Mouse (Mus musculus): ENCODE measurements around the gene Nos1ap. TPM values are rescaled to one million over a fixed set of nuclear protein-coding genes. Genes with fewer than 3 reads are reported as not detected.
A peak's percentile ranks its signal among the peaks of the same experiment; 100 is the strongest.

Gene Nos1ap
- polyA plus RNA-seq, 1 experiment = 20.0 TPM

DNA sequence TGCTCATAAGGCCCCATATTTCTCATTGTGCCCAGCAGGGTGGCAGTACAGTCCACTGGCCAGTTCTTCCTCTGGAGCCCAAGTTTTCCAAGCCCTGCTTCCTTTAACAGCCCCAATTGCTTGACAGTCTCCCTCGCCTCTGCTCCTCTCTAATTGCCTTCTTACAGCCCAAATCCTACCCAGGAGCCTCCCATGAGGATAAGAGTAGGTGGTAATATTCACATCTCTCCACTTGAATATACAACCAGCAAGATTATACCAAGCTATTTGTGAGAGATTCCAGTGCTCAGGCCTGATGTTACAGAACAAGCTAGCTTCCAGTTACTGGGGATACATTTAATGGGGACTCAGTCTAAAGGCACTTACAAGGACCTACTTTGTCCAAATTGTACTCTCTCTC, 166.6 kb downstream of the Nos1ap start:
- no peak overlapping the region for H3K27ac ChIP-seq (ENCODE audit: insufficient read depth, low read depth, low read length)
- no peaks in the 10 kb centered on the region for H3K27me3 ChIP-seq (replicated peaks; ENCODE audit: control insufficient read depth, insufficient read depth, low read length)
- TF ChIP-seq POLR2A (IDR thresholded peaks at IDR 0.05; ENCODE audit: low read depth, low read length) (no peak), CTCF (conservative IDR thresholded peaks at IDR 0.05; ENCODE audit: insufficient read depth, insufficient read length, low read depth, low read length) (no peak)
- WGBS = 100% methylated on average over 1 of the region's 1 CpGs
- no peak for DNase-seq
- peaks cover 28% of the 10 kb centered on the region for H3K4me1 ChIP-seq (ENCODE audit: control insufficient read depth, insufficient read depth, low read length)
- no peak overlapping the region for H3K4me3 ChIP-seq (ENCODE audit: insufficient read depth, low read depth, low read length)
- no peaks in the 10 kb centered on the region for H3K36me3 ChIP-seq (ENCODE audit: control insufficient read depth, insufficient read depth, low read length)

DNA sequence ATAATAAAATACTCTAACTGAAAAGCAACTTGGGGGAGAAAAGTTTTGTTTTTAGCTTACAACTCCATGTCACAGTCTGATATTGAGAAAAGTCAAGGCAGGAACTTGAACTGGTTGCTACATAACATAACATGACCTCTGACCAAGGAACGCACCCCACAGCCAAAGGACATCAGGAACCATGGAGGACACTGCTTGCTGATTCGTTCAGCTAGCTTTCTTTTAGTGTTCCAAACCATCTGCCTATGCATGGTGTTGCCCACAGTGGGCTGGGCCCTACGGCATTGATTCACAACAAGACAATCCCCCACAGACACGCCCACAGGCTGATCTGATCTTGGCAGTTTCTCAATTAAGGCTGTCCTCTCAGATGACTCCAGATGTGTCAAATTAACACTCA, 167.5 kb downstream of the Nos1ap start:
- no peak overlapping the region for H3K4me3 ChIP-seq (ENCODE audit: insufficient read depth, low read depth, low read length)
- peaks cover 25% of the 10 kb centered on the region; the same call in 1 of the 2 replicates for H3K4me1 ChIP-seq (ENCODE audit: control insufficient read depth, insufficient read depth, low read length)
- H3K36me3 ChIP-seq (ENCODE audit: control insufficient read depth, insufficient read depth, low read length) = no peaks in the 10 kb centered on the region
- H3K27ac ChIP-seq (ENCODE audit: insufficient read depth, low read depth, low read length) = no peak overlapping the region
- H3K27me3 ChIP-seq (replicated peaks; ENCODE audit: control insufficient read depth, insufficient read depth, low read length) = no peaks in the 10 kb centered on the region
- DNase-seq = no peak
- WGBS = 65% methylated on average over 4 of the region's 4 CpGs
- TF ChIP-seq CTCF (conservative IDR thresholded peaks at IDR 0.05; ENCODE audit: insufficient read depth, insufficient read length, low read depth, low read length) = no peak
- no peak for TF ChIP-seq POLR2A (IDR thresholded peaks at IDR 0.05; ENCODE audit: low read depth, low read length)

DNA sequence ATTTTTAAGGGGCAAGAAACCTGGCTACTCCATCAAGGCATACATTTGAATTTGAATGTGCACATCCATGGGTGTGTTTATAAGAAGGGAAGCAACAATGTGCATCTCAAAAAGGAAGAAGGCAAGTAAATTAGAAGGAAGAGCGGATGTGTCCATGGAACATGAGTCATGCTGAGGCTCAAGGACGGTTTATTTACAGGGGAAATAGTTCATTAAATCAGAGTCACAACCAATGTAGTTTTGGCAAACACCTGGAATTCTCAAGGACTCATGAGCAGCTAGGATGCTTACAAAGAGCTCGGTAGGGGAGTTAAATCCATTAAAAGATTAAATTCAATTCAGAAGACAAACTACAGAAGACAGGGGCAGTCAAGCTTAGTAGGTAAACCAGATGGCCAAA, 169.7 kb downstream of the Nos1ap start:
- DNase-seq = peak; percentile 28
- H3K4me3 ChIP-seq (ENCODE audit: insufficient read depth, low read depth, low read length) = no peak overlapping the region
- WGBS = 62% methylated on average over 3 of the region's 3 CpGs

DNA sequence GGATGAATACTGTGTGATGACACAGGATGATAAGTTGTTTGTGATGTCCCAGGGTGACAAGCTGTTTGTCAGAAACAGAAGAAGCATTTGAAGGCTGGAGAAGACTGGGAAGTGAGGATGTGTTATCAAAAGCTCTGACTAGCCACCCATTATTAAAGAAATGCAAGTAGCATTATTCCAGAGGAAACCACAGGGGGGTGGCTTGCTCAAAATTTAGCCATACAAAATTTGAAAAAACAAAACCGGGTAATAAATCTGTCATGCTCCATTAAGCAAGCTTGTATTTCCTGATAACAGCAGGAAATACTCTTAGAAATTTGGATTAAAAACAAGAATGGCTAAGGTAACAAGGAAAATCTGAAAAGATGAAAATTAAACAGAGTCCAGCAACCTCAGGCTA, 171.5 kb downstream of the Nos1ap start:
- peak overlapping the region; percentile 9; the same call in 1 of the 2 replicates for H3K27ac ChIP-seq (ENCODE audit: insufficient read depth, low read depth, low read length)
- DNase-seq = peak; percentile 72
- TF ChIP-seq POLR2A (IDR thresholded peaks at IDR 0.05; ENCODE audit: low read depth, low read length) (no peak), CTCF (conservative IDR thresholded peaks at IDR 0.05; ENCODE audit: insufficient read depth, insufficient read length, low read depth, low read length) (no peak)
- no peaks in the 10 kb centered on the region for H3K36me3 ChIP-seq (ENCODE audit: control insufficient read depth, insufficient read depth, low read length)
- 13% methylated on average over 1 of the region's 1 CpGs for WGBS
- no peaks in the 10 kb centered on the region for H3K27me3 ChIP-seq (replicated peaks; ENCODE audit: control insufficient read depth, insufficient read depth, low read length)
- H3K4me1 ChIP-seq (ENCODE audit: control insufficient read depth, insufficient read depth, low read length) = peaks cover 27% of the 10 kb centered on the region; the same call in 1 of the 2 replicates
- no peak overlapping the region for H3K4me3 ChIP-seq (ENCODE audit: insufficient read depth, low read depth, low read length)

More for the DNA sequence above, 169.7 kb downstream of the Nos1ap start:
- Histone ChIP-seq H3K27ac (ENCODE audit: insufficient read depth, low read depth, low read length) (peak overlapping the region; percentile 52; the same call in 1 of the 2 replicates), H3K4me1 (ENCODE audit: control insufficient read depth, insufficient read depth, low read length) (peaks cover 27% of the 10 kb centered on the region; the same call in 1 of the 2 replicates), H3K27me3 (replicated peaks; ENCODE audit: control insufficient read depth, insufficient read depth, low read length) (no peaks in the 10 kb centered on the region), H3K36me3 (ENCODE audit: control insufficient read depth, insufficient read depth, low read length) (no peaks in the 10 kb centered on the region)
- no peak for TF ChIP-seq POLR2A (IDR thresholded peaks at IDR 0.05; ENCODE audit: low read depth, low read length)
- TF ChIP-seq CTCF (conservative IDR thresholded peaks at IDR 0.05; ENCODE audit: insufficient read depth, insufficient read length, low read depth, low read length) = no peak

GRCm38 (mm10) chr1:170416967-170417366, 172.7 kb downstream of the Nos1ap start:
- DNase-seq = no peak
- 68% methylated on average over 2 of the region's 2 CpGs for WGBS
- H3K4me3 ChIP-seq (ENCODE audit: insufficient read depth, low read depth, low read length) = no peak overlapping the region
- TF ChIP-seq CTCF (conservative IDR thresholded peaks at IDR 0.05; ENCODE audit: insufficient read depth, insufficient read length, low read depth, low read length) = no peak
- no peak for TF ChIP-seq POLR2A (IDR thresholded peaks at IDR 0.05; ENCODE audit: low read depth, low read length)
- H3K27me3 ChIP-seq (replicated peaks; ENCODE audit: control insufficient read depth, insufficient read depth, low read length) = no peaks in the 10 kb centered on the region
- no peak overlapping the region for H3K27ac ChIP-seq (ENCODE audit: insufficient read depth, low read depth, low read length)
- H3K36me3 ChIP-seq (ENCODE audit: control insufficient read depth, insufficient read depth, low read length) = no peaks in the 10 kb centered on the region
- peaks cover 21% of the 10 kb centered on the region; the same call in 1 of the 2 replicates for H3K4me1 ChIP-seq (ENCODE audit: control insufficient read depth, insufficient read depth, low read length)

GRCm38 (mm10) chr1:170416206-170416605, 173.5 kb downstream of the Nos1ap start:
- H3K27ac ChIP-seq (ENCODE audit: insufficient read depth, low read depth, low read length) = no peak overlapping the region
- TF ChIP-seq CTCF (conservative IDR thresholded peaks at IDR 0.05; ENCODE audit: insufficient read depth, insufficient read length, low read depth, low read length) (no peak), POLR2A (IDR thresholded peaks at IDR 0.05; ENCODE audit: low read depth, low read length) (no peak)
- DNase-seq = no peak
- H3K27me3 ChIP-seq (replicated peaks; ENCODE audit: control insufficient read depth, insufficient read depth, low read length) = no peaks in the 10 kb centered on the region
- WGBS = 30% methylated on average over 6 of the region's 6 CpGs
- H3K36me3 ChIP-seq (ENCODE audit: control insufficient read depth, insufficient read depth, low read length) = no peaks in the 10 kb centered on the region
- peaks cover 21% of the 10 kb centered on the region; the same call in 1 of the 2 replicates for H3K4me1 ChIP-seq (ENCODE audit: control insufficient read depth, insufficient read depth, low read length)
- H3K4me3 ChIP-seq (ENCODE audit: insufficient read depth, low read depth, low read length) = no peak overlapping the region

DNA sequence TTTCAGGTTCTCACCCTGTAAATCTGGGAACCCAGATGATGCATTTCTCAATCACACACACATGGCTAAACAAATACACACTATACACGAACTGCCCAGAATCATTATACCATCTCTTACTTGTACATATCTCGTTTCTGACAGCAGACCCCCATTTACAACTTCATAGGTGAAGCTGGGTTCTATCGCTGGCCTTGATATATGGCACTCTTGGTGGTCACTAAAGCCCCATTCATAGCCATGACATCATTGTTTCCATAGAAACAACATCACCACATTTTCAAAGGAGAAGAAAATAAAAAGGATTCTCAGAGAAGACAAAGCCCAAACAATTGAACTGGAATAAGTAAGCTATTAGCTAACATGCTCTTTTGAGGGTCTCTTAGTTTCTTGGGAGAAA, 174.3 kb downstream of the Nos1ap start:
- H3K4me1 ChIP-seq (ENCODE audit: control insufficient read depth, insufficient read depth, low read length) = peaks cover 14% of the 10 kb centered on the region; the same call in 1 of the 2 replicates
- no peak overlapping the region for H3K27ac ChIP-seq (ENCODE audit: insufficient read depth, low read depth, low read length)
- H3K36me3 ChIP-seq (ENCODE audit: control insufficient read depth, insufficient read depth, low read length) = no peaks in the 10 kb centered on the region
- no peak for TF ChIP-seq POLR2A (IDR thresholded peaks at IDR 0.05; ENCODE audit: low read depth, low read length)
- no peak for TF ChIP-seq CTCF (conservative IDR thresholded peaks at IDR 0.05; ENCODE audit: insufficient read depth, insufficient read length, low read depth, low read length)
- H3K27me3 ChIP-seq (replicated peaks; ENCODE audit: control insufficient read depth, insufficient read depth, low read length) = no peaks in the 10 kb centered on the region
- WGBS = 88% methylated on average over 3 of the region's 3 CpGs
- no peak for DNase-seq
- no peak overlapping the region for H3K4me3 ChIP-seq (ENCODE audit: insufficient read depth, low read depth, low read length)
